Mouse (Mus musculus): ENCODE data around the gene Lipn. TPM values are rescaled to one million over a fixed set of nuclear protein-coding genes. Genes with fewer than 3 reads are reported as not detected.

Lipn gene
- total RNA-seq, 2 experiments from 2014 or later: not detected

Small RNA genes lying within 50 kb of the gene (microRNA-seq; reads per million reads assigned to microRNA genes)
- gene Gm23334 (ENCODE audit: borderline replicate concordance in 2 of 2): 0 reads per million in 2 experiments

Other genes with a start within 250 kb of the Lipn start
- gene Lipf, start 106.2 kb upstream of the Lipn start, total RNA-seq (2021): not detected
- gene Lipk, start 59.1 kb upstream of the Lipn start, total RNA-seq (2021): not detected
- not detected for gene Lipm, start 33.6 kb downstream of the Lipn start, total RNA-seq (2021)
- gene Ankrd22, start 98.7 kb downstream of the Lipn start, total RNA-seq (2021): not detected
- gene Stambpl1, start 124.9 kb downstream of the Lipn start, total RNA-seq (2021): 1 to 10 TPM in 1 of 2 experiments, under 1 TPM in 1; 0.61 to 1.2 TPM
- gene Acta2, start 188.2 kb downstream of the Lipn start, total RNA-seq (2021): 100 to 1,000 TPM in 1 of 2 experiments, 10 to 100 TPM in 1; 66.9 to 129 TPM
- gene Fas, start 223.3 kb downstream of the Lipn start, total RNA-seq (2021): 1 to 10 TPM; 3.7 to 5.5 TPM

All from gastrocnemius, postnatal 25 days (tissue).